Mouse (Mus musculus) MEL (cell line): Measurements from ENCODE around the gene Vcl. TPM values are rescaled to one million over a fixed set of nuclear protein-coding genes. Genes with fewer than 3 reads are reported as not detected.

ENCODE experiments used
- DNase-seq: peaks from one replicate; pipeline ENCODE4 v3.0.0; 2011; ENCODE audit warnings: low read depth, low spot score
- H3K27ac ChIP-seq: 2 replicates; pipeline ENCODE4 v1.5.1; 2012; ENCODE audit warnings: low read depth, mild to moderate bottlenecking, control low read depth, low read length, moderate library complexity; ENCODE audit not compliant: control insufficient read depth
- H3K27me3 ChIP-seq, 2 experiments: fragments of 150-350 bp in 1 of 2; sonication (generic) in 1 of 2; 2 replicates each; pipeline ENCODE4 v1.6.1; 2012; ENCODE audit warnings: low read length in 2 of 2, mild to moderate bottlenecking in 2 of 2, improper control_type of control experiment in 1 of 2, moderate library complexity in 1 of 2; ENCODE audit not compliant: insufficient read depth in 2 of 2, control insufficient read depth in 1 of 2
- H3K36me3 ChIP-seq, 2 experiments: 2 replicates each; pipeline ENCODE4 v1.6.1; 2012 to 2014; ENCODE audit warnings: low read length in 2 of 2, improper control_type of control experiment in 1 of 2, inconsistent platforms in 1 of 2, mild to moderate bottlenecking in 1 of 2; ENCODE audit not compliant: insufficient read depth in 2 of 2, control insufficient read depth in 1 of 2
- H3K4me1 ChIP-seq, 2 experiments: fragments of 150-350 bp in 1 of 2; sonication (generic) in 1 of 2; 2 replicates each; pipeline ENCODE4 v1.6.1; 2012; ENCODE audit warnings: low read length in 2 of 2, improper control_type of control experiment in 1 of 2, mild to moderate bottlenecking in 1 of 2; ENCODE audit not compliant: insufficient read depth in 2 of 2, control insufficient read depth in 1 of 2
- H3K4me3 ChIP-seq, 2 experiments: fragments of 150-350 bp in 1 of 2; sonication (generic) in 1 of 2; 2 replicates each; pipeline ENCODE4 v1.5.1; 2012; ENCODE audit warnings: low read depth in 2 of 2, low read length in 2 of 2, mild to moderate bottlenecking in 2 of 2, moderate library complexity in 2 of 2, control low read depth in 1 of 2, improper control_type of control experiment in 1 of 2; ENCODE audit not compliant: control insufficient read depth in 1 of 2, insufficient read depth in 1 of 2
- H3K79me2 ChIP-seq: 2 replicates; pipeline ENCODE4 v1.6.1; 2012; ENCODE audit warnings: mild to moderate bottlenecking, low read length, moderate library complexity; ENCODE audit not compliant: control insufficient read depth, poor library complexity, insufficient read depth
- H3K9ac ChIP-seq: 2 replicates; pipeline ENCODE4 v1.6.1; 2012; ENCODE audit warnings: low read depth, mild to moderate bottlenecking, control low read depth, low read length, moderate library complexity; ENCODE audit not compliant: control insufficient read depth, poor library complexity, severe bottlenecking
- H3K9me3 ChIP-seq: fragments of 150-350 bp; sonication (generic); replicated peaks from 2 replicates; pipeline ENCODE4 v1.6.1; 2012; ENCODE audit warnings: mild to moderate bottlenecking, low read length, improper control_type of control experiment, moderate library complexity; ENCODE audit not compliant: insufficient read depth
- CHD1 ChIP-seq: IDR thresholded peaks from 2 replicates; pipeline ENCODE4 v1.6.1; 2012; ENCODE audit warnings: low read depth, mild to moderate bottlenecking, inconsistent platforms, low read length, improper control_type of control experiment
- CTCF ChIP-seq, 3 experiments: IDR thresholded peaks in 2 of 3; conservative IDR thresholded peaks in 1 of 3; 2 replicates each; pipeline ENCODE4 v1.5.1; 2011 to 2012; ENCODE audit warnings: low read length in 3 of 3, low read depth in 2 of 3, mild to moderate bottlenecking in 2 of 3, improper control_type of control experiment in 1 of 3, inconsistent platforms in 1 of 3, mixed read lengths in 1 of 3, moderate library complexity in 1 of 3; ENCODE audit not compliant: control insufficient read depth in 1 of 3, insufficient read depth in 1 of 3, poor library complexity in 1 of 3, severe bottlenecking in 1 of 3
- E2F4 ChIP-seq: IDR thresholded peaks from 2 replicates; pipeline ENCODE4 v1.6.1; 2011; ENCODE audit warnings: low read depth, low read length, improper control_type of control experiment, borderline replicate concordance
- ELF1 ChIP-seq: IDR thresholded peaks from 2 replicates; pipeline ENCODE4 v1.6.1; 2014; ENCODE audit warnings: low read depth, mild to moderate bottlenecking, inconsistent platforms, low read length, improper control_type of control experiment, moderate library complexity
- EP300 ChIP-seq, 2 experiments: IDR thresholded peaks; 2 replicates each; pipeline ENCODE4 v1.6.1; 2011; ENCODE audit warnings: improper control_type of control experiment in 2 of 2, low read length in 2 of 2, low read depth in 1 of 2, mild to moderate bottlenecking in 1 of 2
- GABPA ChIP-seq: IDR thresholded peaks from 2 replicates; pipeline ENCODE4 v1.6.1; 2012; ENCODE audit warnings: low read depth, mild to moderate bottlenecking, inconsistent platforms, low read length, improper control_type of control experiment, moderate library complexity
- GATA1 ChIP-seq: IDR thresholded peaks from 2 replicates; pipeline ENCODE4 v1.6.1; 2011; ENCODE audit warnings: low read depth, low read length, improper control_type of control experiment
- HCFC1 ChIP-seq: IDR thresholded peaks from 2 replicates; pipeline ENCODE4 v1.6.1; 2012; ENCODE audit warnings: low read depth, mild to moderate bottlenecking, inconsistent platforms, low read length, improper control_type of control experiment, moderate library complexity
- JUND ChIP-seq: IDR thresholded peaks from 2 replicates; pipeline ENCODE4 v1.6.1; 2011; ENCODE audit warnings: low read depth, mild to moderate bottlenecking, improper control_type of control experiment, low read length
- MAFK ChIP-seq: IDR thresholded peaks from 2 replicates; pipeline ENCODE4 v1.6.1; 2011; ENCODE audit warnings: low read depth, mild to moderate bottlenecking, low read length, improper control_type of control experiment, borderline replicate concordance
- MAX ChIP-seq: IDR thresholded peaks from 2 replicates; pipeline ENCODE4 v1.6.1; 2011; ENCODE audit warnings: low read length, improper control_type of control experiment
- MAZ ChIP-seq: IDR thresholded peaks from 2 replicates; pipeline ENCODE4 v1.6.1; 2012; ENCODE audit warnings: low read depth, mild to moderate bottlenecking, inconsistent platforms, low read length, improper control_type of control experiment
- MEF2A ChIP-seq: IDR thresholded peaks from 2 replicates; pipeline ENCODE4 v1.6.1; 2014; ENCODE audit warnings: low read depth, mild to moderate bottlenecking, inconsistent platforms, low read length, improper control_type of control experiment; ENCODE audit not compliant: poor library complexity, insufficient replicate concordance, severe bottlenecking; ENCODE audit errors: extremely low read depth
- MYB ChIP-seq: IDR thresholded peaks from 2 replicates; pipeline ENCODE4 v1.6.1; 2011; ENCODE audit warnings: mild to moderate bottlenecking, low read depth, low read length, improper control_type of control experiment
- MYC ChIP-seq: IDR thresholded peaks from 2 replicates; pipeline ENCODE4 v1.6.1; 2011; ENCODE audit warnings: low read depth, mild to moderate bottlenecking, low read length, improper control_type of control experiment, moderate library complexity
- NELFE ChIP-seq: IDR thresholded peaks from 2 replicates; pipeline ENCODE4 v1.6.1; 2011; ENCODE audit warnings: low read depth, low read length, improper control_type of control experiment
- POLR2AphosphoS2 ChIP-seq: IDR thresholded peaks from 2 replicates; pipeline ENCODE4 v1.6.1; 2011; ENCODE audit warnings: low read length, improper control_type of control experiment
- POLR2AphosphoS5 ChIP-seq: IDR thresholded peaks from 2 replicates; pipeline ENCODE4 v1.6.1; 2012; ENCODE audit warnings: low read depth, borderline replicate concordance, mild to moderate bottlenecking, inconsistent platforms, low read length, moderate library complexity, mixed read lengths
- RAD21 ChIP-seq: IDR thresholded peaks from 2 replicates; pipeline ENCODE4 v1.6.1; 2011; ENCODE audit warnings: mild to moderate bottlenecking, low read depth, low read length, improper control_type of control experiment
- RCOR1 ChIP-seq: IDR thresholded peaks from 2 replicates; pipeline ENCODE4 v1.6.1; 2012; ENCODE audit warnings: low read depth, mild to moderate bottlenecking, inconsistent platforms, low read length, improper control_type of control experiment
- SIN3A ChIP-seq: IDR thresholded peaks from 2 replicates; pipeline ENCODE4 v1.6.1; 2012; ENCODE audit warnings: low read length, improper control_type of control experiment, inconsistent platforms
- TAL1 ChIP-seq: IDR thresholded peaks from 2 replicates; pipeline ENCODE4 v1.6.1; 2012; ENCODE audit warnings: mild to moderate bottlenecking, inconsistent platforms, low read length, moderate library complexity, mixed read lengths
- TBP ChIP-seq: IDR thresholded peaks from 2 replicates; pipeline ENCODE4 v1.8.0; 2011; ENCODE audit warnings: low read depth, low read length, improper control_type of control experiment
- TCF12 ChIP-seq: IDR thresholded peaks from 2 replicates; pipeline ENCODE4 v1.6.1; 2014; ENCODE audit warnings: low read depth, mild to moderate bottlenecking, inconsistent platforms, low read length, improper control_type of control experiment, moderate library complexity
- USF1 ChIP-seq: IDR thresholded peaks from 2 replicates; pipeline ENCODE4 v1.6.1; 2014; ENCODE audit warnings: low read depth, mild to moderate bottlenecking, inconsistent platforms, low read length, improper control_type of control experiment, moderate library complexity
- USF2 ChIP-seq, 2 experiments: IDR thresholded peaks; 2 replicates each; pipeline ENCODE4 v1.6.1; 2011 to 2012; ENCODE audit warnings: improper control_type of control experiment in 2 of 2, low read length in 2 of 2, borderline replicate concordance in 1 of 2, inconsistent platforms in 1 of 2, low read depth in 1 of 2, mild to moderate bottlenecking in 1 of 2; ENCODE audit not compliant: insufficient read depth in 1 of 2
- ZC3H11A ChIP-seq: IDR thresholded peaks from 2 replicates; pipeline ENCODE4 v1.6.1; 2012; ENCODE audit warnings: low read depth, mild to moderate bottlenecking, inconsistent platforms, low read length, improper control_type of control experiment
- ZMIZ1 ChIP-seq: IDR thresholded peaks from 2 replicates; pipeline ENCODE4 v1.6.1; 2012; ENCODE audit warnings: low read depth, mild to moderate bottlenecking, inconsistent platforms, low read length, improper control_type of control experiment, moderate library complexity
- ZNF384 ChIP-seq: IDR thresholded peaks from 2 replicates; pipeline ENCODE4 v1.6.1; 2012; ENCODE audit warnings: low read depth, mild to moderate bottlenecking, inconsistent platforms, low read length, improper control_type of control experiment
- polyA plus RNA-seq, 2 experiments: library from polyadenylated mRNA; stranded (reverse) in 1 of 2; unstranded in 1 of 2; fragments of >175 nt in 1 of 2; fragments of >200 nt in 1 of 2; gene quantifications; 2 replicates each; pipeline versions ENCODE4 v1.2.1 to v1.2.4; 2012; ENCODE audit warnings: low replicate concordance in 2 of 2, low read depth in 1 of 2; ENCODE audit not compliant: insufficient read length in 2 of 2, insufficient read depth in 1 of 2, missing spikeins in 1 of 2
- total RNA-seq: library from RNA; depleted of rRNA; stranded (reverse); fragments of 300-350 nt; gene quantifications from 2 replicates; pipeline ENCODE4 v1.2.3, GENCODE M21; 2012

Vcl gene
- total and polyA plus RNA-seq, 3 experiments: 11.7 to 30.3 TPM; not detected in 1

- DNase-seq: peak; percentile 81
- TF ChIP-seq TBP (0 out of 2 replicates have a peak, but pooled peaks have one; percentile 8), USF2 (IDR thresholded peaks at IDR 0.05; ENCODE audit: borderline replicate concordance in 1 of 2, insufficient read depth in 1 of 2, low read depth in 1 of 2, low read length in 2 of 2) (no peak), ZNF384 (peak; percentile 89)
- peaks cover 0 to 25% of the 10 kb centered on the region in 2 experiments; a peak in 2 of 4 replicates for H3K36me3 ChIP-seq
- no peaks in the 10 kb centered on the region for H3K79me2 ChIP-seq
- peak overlapping the region; percentile 54 for H3K9ac ChIP-seq
- peaks cover 16 to 27% of the 10 kb centered on the region in 2 experiments for H3K4me1 ChIP-seq
- H3K9me3 ChIP-seq: no peaks in the 10 kb centered on the region
- no peaks in the 10 kb centered on the region for H3K27me3 ChIP-seq
- H3K27ac ChIP-seq: peak overlapping the region; percentile 98
- peak overlapping the region; percentile 13 to 39 for H3K4me3 ChIP-seq
Observed at GRCm38 (mm10) chr14:20884691-20885090, 44.5 kb upstream of the Vcl start.

- peak; percentile 95 for DNase-seq
- Histone ChIP-seq H3K4me1 (peaks cover 16 to 27% of the 10 kb centered on the region in 2 experiments), H3K27ac (peak overlapping the region; percentile 98), H3K9ac (peak overlapping the region; percentile 54), H3K27me3 (no peaks in the 10 kb centered on the region), H3K4me3 (peak overlapping the region; percentile 27 to 39), H3K36me3 (peaks cover 0 to 25% of the 10 kb centered on the region in 2 experiments; a peak in 2 of 4 replicates), H3K9me3 (no peaks in the 10 kb centered on the region), H3K79me2 (no peaks in the 10 kb centered on the region)
- TF ChIP-seq MAFK (peak; percentile 93), MYB (peak; percentile 55; the same call in 1 of the 2 replicates), TCF12 (peak; percentile 96), JUND (peak; percentile 82; the same call in 1 of the 2 replicates), ZC3H11A (no peak), USF1 (no peak), NELFE (no peak; the same call in 1 of the 2 replicates), MYC (no peak), HCFC1 (0 out of 2 replicates have a peak, but pooled peaks have one; percentile 52), MAZ (peak; percentile 66), MEF2A (peak; percentile 99), CTCF (IDR thresholded peaks at IDR 0.05 in 2 of 3, conservative IDR thresholded peaks at IDR 0.05 in 1 of 3; ENCODE audit: control insufficient read depth in 1 of 3, insufficient read depth in 1 of 3, low read depth in 2 of 3, low read length in 3 of 3, poor library complexity in 1 of 3, severe bottlenecking in 1 of 3) (no peak), GATA1 (peak; percentile 98), SIN3A (peak; percentile 97), E2F4 (peak; percentile 57; the same call in 1 of the 2 replicates), POLR2AphosphoS5 (no peak), POLR2AphosphoS2 (no peak), ZNF384 (peak; percentile 67; the same call in 1 of the 2 replicates), RCOR1 (peak; percentile 97), MAX (no peak; the same call in 1 of the 2 replicates), ZMIZ1 (no peak), RAD21 (no peak), CHD1 (0 out of 2 replicates have a peak, but pooled peaks have one; percentile 65), TAL1 (peak; percentile 97), ELF1 (peak; percentile 69), EP300 (IDR thresholded peaks at IDR 0.05; ENCODE audit: low read depth in 1 of 2, low read length in 2 of 2) (peak; percentile 98), USF2 (IDR thresholded peaks at IDR 0.05; ENCODE audit: borderline replicate concordance in 1 of 2, insufficient read depth in 1 of 2, low read depth in 1 of 2, low read length in 2 of 2) (no peak), GABPA (no peak)
Observed at GRCm38 (mm10) chr14:20885091-20885888, 43.9 kb upstream of the Vcl start.
